Mouse (Mus musculus) MEL (cell line): ENCODE data around the gene Bst2. TPM values are rescaled to one million over a fixed set of nuclear protein-coding genes. Genes with fewer than 3 reads are reported as not detected.
"Not testable (repeated sequence)": the region's sequence is repeated elsewhere in the genome, so short reads cannot be mapped to it uniquely, and the experiment has no call there.

Experiments
- DNase-seq: peaks from one replicate; pipeline ENCODE4 v3.0.0; 2011; ENCODE audit warnings: low read depth, low spot score
- H3K27ac ChIP-seq: 2 replicates; pipeline ENCODE4 v1.5.1; 2012; ENCODE audit warnings: low read depth, mild to moderate bottlenecking, control low read depth, low read length, moderate library complexity; ENCODE audit not compliant: control insufficient read depth
- H3K27me3 ChIP-seq, 2 experiments: fragments of 150-350 bp in 1 of 2; sonication (generic) in 1 of 2; 2 replicates each; pipeline ENCODE4 v1.6.1; 2012; ENCODE audit warnings: low read length in 2 of 2, mild to moderate bottlenecking in 2 of 2, improper control_type of control experiment in 1 of 2, moderate library complexity in 1 of 2; ENCODE audit not compliant: insufficient read depth in 2 of 2, control insufficient read depth in 1 of 2
- H3K36me3 ChIP-seq, 2 experiments: 2 replicates each; pipeline ENCODE4 v1.6.1; 2012 to 2014; ENCODE audit warnings: low read length in 2 of 2, improper control_type of control experiment in 1 of 2, inconsistent platforms in 1 of 2, mild to moderate bottlenecking in 1 of 2; ENCODE audit not compliant: insufficient read depth in 2 of 2, control insufficient read depth in 1 of 2
- H3K4me1 ChIP-seq, 2 experiments: fragments of 150-350 bp in 1 of 2; sonication (generic) in 1 of 2; 2 replicates each; pipeline ENCODE4 v1.6.1; 2012; ENCODE audit warnings: low read length in 2 of 2, improper control_type of control experiment in 1 of 2, mild to moderate bottlenecking in 1 of 2; ENCODE audit not compliant: insufficient read depth in 2 of 2, control insufficient read depth in 1 of 2
- H3K4me3 ChIP-seq, 2 experiments: fragments of 150-350 bp in 1 of 2; sonication (generic) in 1 of 2; 2 replicates each; pipeline ENCODE4 v1.5.1; 2012; ENCODE audit warnings: low read depth in 2 of 2, low read length in 2 of 2, mild to moderate bottlenecking in 2 of 2, moderate library complexity in 2 of 2, control low read depth in 1 of 2, improper control_type of control experiment in 1 of 2; ENCODE audit not compliant: control insufficient read depth in 1 of 2, insufficient read depth in 1 of 2
- H3K79me2 ChIP-seq: 2 replicates; pipeline ENCODE4 v1.6.1; 2012; ENCODE audit warnings: mild to moderate bottlenecking, low read length, moderate library complexity; ENCODE audit not compliant: control insufficient read depth, poor library complexity, insufficient read depth
- H3K9ac ChIP-seq: 2 replicates; pipeline ENCODE4 v1.6.1; 2012; ENCODE audit warnings: low read depth, mild to moderate bottlenecking, control low read depth, low read length, moderate library complexity; ENCODE audit not compliant: control insufficient read depth, poor library complexity, severe bottlenecking
- H3K9me3 ChIP-seq: fragments of 150-350 bp; sonication (generic); replicated peaks from 2 replicates; pipeline ENCODE4 v1.6.1; 2012; ENCODE audit warnings: mild to moderate bottlenecking, low read length, improper control_type of control experiment, moderate library complexity; ENCODE audit not compliant: insufficient read depth
- CHD1 ChIP-seq: IDR thresholded peaks from 2 replicates; pipeline ENCODE4 v1.6.1; 2012; ENCODE audit warnings: low read depth, mild to moderate bottlenecking, inconsistent platforms, low read length, improper control_type of control experiment
- CTCF ChIP-seq, 3 experiments: IDR thresholded peaks in 2 of 3; conservative IDR thresholded peaks in 1 of 3; 2 replicates each; pipeline ENCODE4 v1.5.1; 2011 to 2012; ENCODE audit warnings: low read length in 3 of 3, low read depth in 2 of 3, mild to moderate bottlenecking in 2 of 3, improper control_type of control experiment in 1 of 3, inconsistent platforms in 1 of 3, mixed read lengths in 1 of 3, moderate library complexity in 1 of 3; ENCODE audit not compliant: control insufficient read depth in 1 of 3, insufficient read depth in 1 of 3, poor library complexity in 1 of 3, severe bottlenecking in 1 of 3
- EP300 ChIP-seq, 2 experiments: IDR thresholded peaks; 2 replicates each; pipeline ENCODE4 v1.6.1; 2011; ENCODE audit warnings: improper control_type of control experiment in 2 of 2, low read length in 2 of 2, low read depth in 1 of 2, mild to moderate bottlenecking in 1 of 2
- ETS1 ChIP-seq: IDR thresholded peaks from 2 replicates; pipeline ENCODE4 v1.6.1; 2012; ENCODE audit warnings: low read depth, mild to moderate bottlenecking, inconsistent platforms, low read length, improper control_type of control experiment, moderate library complexity
- GABPA ChIP-seq: IDR thresholded peaks from 2 replicates; pipeline ENCODE4 v1.6.1; 2012; ENCODE audit warnings: low read depth, mild to moderate bottlenecking, inconsistent platforms, low read length, improper control_type of control experiment, moderate library complexity
- KAT2A ChIP-seq: conservative IDR thresholded peaks from 2 replicates; pipeline ENCODE4 v1.6.1; 2012; ENCODE audit warnings: low read depth, low read length, improper control_type of control experiment, inconsistent platforms
- MAFK ChIP-seq: IDR thresholded peaks from 2 replicates; pipeline ENCODE4 v1.6.1; 2011; ENCODE audit warnings: low read depth, mild to moderate bottlenecking, low read length, improper control_type of control experiment, borderline replicate concordance
- MXI1 ChIP-seq: IDR thresholded peaks from 2 replicates; pipeline ENCODE4 v1.6.1; 2011; ENCODE audit warnings: mild to moderate bottlenecking, low read depth, low read length, improper control_type of control experiment
- NELFE ChIP-seq: IDR thresholded peaks from 2 replicates; pipeline ENCODE4 v1.6.1; 2011; ENCODE audit warnings: low read depth, low read length, improper control_type of control experiment
- RAD21 ChIP-seq: IDR thresholded peaks from 2 replicates; pipeline ENCODE4 v1.6.1; 2011; ENCODE audit warnings: mild to moderate bottlenecking, low read depth, low read length, improper control_type of control experiment
- RCOR1 ChIP-seq: IDR thresholded peaks from 2 replicates; pipeline ENCODE4 v1.6.1; 2012; ENCODE audit warnings: low read depth, mild to moderate bottlenecking, inconsistent platforms, low read length, improper control_type of control experiment
- SMC3 ChIP-seq: IDR thresholded peaks from 2 replicates; pipeline ENCODE4 v1.6.1; 2011; ENCODE audit warnings: low read depth, low read length, improper control_type of control experiment
- TAL1 ChIP-seq: IDR thresholded peaks from 2 replicates; pipeline ENCODE4 v1.6.1; 2012; ENCODE audit warnings: mild to moderate bottlenecking, inconsistent platforms, low read length, moderate library complexity, mixed read lengths
- TBP ChIP-seq: IDR thresholded peaks from 2 replicates; pipeline ENCODE4 v1.8.0; 2011; ENCODE audit warnings: low read depth, low read length, improper control_type of control experiment
- TCF12 ChIP-seq: IDR thresholded peaks from 2 replicates; pipeline ENCODE4 v1.6.1; 2014; ENCODE audit warnings: low read depth, mild to moderate bottlenecking, inconsistent platforms, low read length, improper control_type of control experiment, moderate library complexity
- UBTF ChIP-seq: IDR thresholded peaks from 2 replicates; pipeline ENCODE4 v1.6.1; 2012; ENCODE audit warnings: low read depth, mild to moderate bottlenecking, inconsistent platforms, low read length, improper control_type of control experiment, moderate library complexity, borderline replicate concordance; ENCODE audit not compliant: insufficient read depth
- ZC3H11A ChIP-seq: IDR thresholded peaks from 2 replicates; pipeline ENCODE4 v1.6.1; 2012; ENCODE audit warnings: low read depth, mild to moderate bottlenecking, inconsistent platforms, low read length, improper control_type of control experiment
- ZMIZ1 ChIP-seq: IDR thresholded peaks from 2 replicates; pipeline ENCODE4 v1.6.1; 2012; ENCODE audit warnings: low read depth, mild to moderate bottlenecking, inconsistent platforms, low read length, improper control_type of control experiment, moderate library complexity
- ZNF384 ChIP-seq: IDR thresholded peaks from 2 replicates; pipeline ENCODE4 v1.6.1; 2012; ENCODE audit warnings: low read depth, mild to moderate bottlenecking, inconsistent platforms, low read length, improper control_type of control experiment
- polyA plus RNA-seq, 2 experiments: library from polyadenylated mRNA; stranded (reverse) in 1 of 2; unstranded in 1 of 2; fragments of >175 nt in 1 of 2; fragments of >200 nt in 1 of 2; gene quantifications; 2 replicates each; pipeline versions ENCODE4 v1.2.1 to v1.2.4; 2012; ENCODE audit warnings: low replicate concordance in 2 of 2, low read depth in 1 of 2; ENCODE audit not compliant: insufficient read length in 2 of 2, insufficient read depth in 1 of 2, missing spikeins in 1 of 2
- total RNA-seq: library from RNA; depleted of rRNA; stranded (reverse); fragments of 300-350 nt; gene quantifications from 2 replicates; pipeline ENCODE4 v1.2.3, GENCODE M21; 2012

Bst2 gene
- total and polyA plus RNA-seq, 3 experiments, result 49.9 to 125 TPM; not detected in 1

DNA sequence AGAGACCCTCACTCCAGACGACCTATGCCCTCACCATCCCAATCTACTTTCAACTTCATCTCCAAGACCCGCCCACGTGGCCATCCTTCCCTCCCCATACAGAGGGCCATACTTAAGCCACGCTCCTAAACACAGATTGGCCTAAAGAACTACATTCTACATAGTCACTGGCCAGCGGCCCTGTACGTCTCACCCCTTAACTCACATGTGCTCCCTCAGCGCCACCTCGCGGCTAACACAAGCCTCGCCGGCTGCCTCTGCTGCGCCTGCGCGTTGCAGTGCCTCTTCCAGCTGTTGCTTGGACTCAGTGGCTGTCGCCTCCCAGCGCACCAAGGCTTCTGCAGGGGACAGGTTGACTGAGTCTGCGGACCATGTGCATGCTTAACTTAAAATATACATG, 15.6 kb downstream of the Bst2 start (continued):
- TF ChIP-seq GABPA (no peak), CTCF (IDR thresholded peaks at IDR 0.05 in 2 of 3, conservative IDR thresholded peaks at IDR 0.05 in 1 of 3; ENCODE audit: control insufficient read depth in 1 of 3, insufficient read depth in 1 of 3, low read depth in 2 of 3, low read length in 3 of 3, poor library complexity in 1 of 3, severe bottlenecking in 1 of 3) (peak; percentile 84 to 97 (median 94)), ZNF384 (0 out of 2 replicates have a peak, but pooled peaks have one; percentile 28), TBP (0 out of 2 replicates have a peak, but pooled peaks have one; percentile 26), MXI1 (peak; percentile 35; the same call in 1 of the 2 replicates), ZMIZ1 (no peak), ZC3H11A (peak; percentile 57), TCF12 (no peak), ETS1 (no peak), RCOR1 (no peak), TAL1 (no peak), UBTF (no peak), MAFK (no peak)

DNA sequence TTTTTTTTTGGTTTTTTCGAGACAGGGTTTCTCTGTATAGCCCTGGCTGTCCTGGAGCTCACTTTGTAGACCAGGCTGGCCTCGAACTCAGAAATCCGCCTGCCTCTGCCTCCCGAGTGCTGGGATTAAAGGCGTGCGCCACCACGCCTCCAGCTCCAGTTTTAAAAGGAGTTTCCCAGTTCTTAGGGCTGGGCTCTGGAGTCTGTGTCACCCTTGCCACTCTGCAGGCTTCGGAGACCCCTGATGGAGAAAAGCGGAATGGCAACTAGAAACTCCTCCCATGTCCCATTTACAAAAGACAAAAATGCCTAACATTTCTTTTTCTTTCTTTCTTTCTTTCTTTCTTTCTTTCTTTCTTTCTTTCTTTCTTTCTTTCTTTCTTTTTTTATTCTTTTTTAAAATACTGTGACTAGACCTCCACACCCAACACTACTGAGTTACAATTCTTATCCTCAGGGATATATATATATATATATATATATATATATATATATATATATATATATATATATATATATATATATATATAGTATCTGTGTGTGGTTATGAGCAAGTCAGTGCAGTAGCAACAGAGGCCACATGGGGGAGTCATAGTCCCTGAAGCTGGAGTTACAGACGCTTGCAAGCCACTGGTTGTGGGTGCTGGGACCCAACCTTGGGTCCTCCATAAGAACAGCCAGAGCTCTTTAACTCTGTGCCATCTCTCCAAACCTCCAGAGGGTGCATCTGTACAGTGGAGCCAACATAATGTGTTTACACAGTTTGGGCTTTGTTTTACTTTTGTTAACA, 18.0 kb downstream of the Bst2 start:
- H3K9me3 ChIP-seq, H3K79me2 ChIP-seq, H3K4me1 ChIP-seq, H3K27me3 ChIP-seq, H3K4me3 ChIP-seq, H3K27ac ChIP-seq, H3K9ac ChIP-seq, H3K36me3 ChIP-seq: not testable (repeated sequence)
- DNase-seq, result peak; percentile 81
- TF ChIP-seq RAD21 (peak; percentile 30), ZNF384 (0 out of 2 replicates have a peak, but pooled peaks have one; percentile 34), SMC3 (peak; percentile 42), ZC3H11A (peak; percentile 31; the same call in 1 of the 2 replicates), CTCF (IDR thresholded peaks at IDR 0.05 in 2 of 3, conservative IDR thresholded peaks at IDR 0.05 in 1 of 3; ENCODE audit: control insufficient read depth in 1 of 3, insufficient read depth in 1 of 3, low read depth in 2 of 3, low read length in 3 of 3, poor library complexity in 1 of 3, severe bottlenecking in 1 of 3) (peak; percentile 41 to 63 (median 56))

DNA sequence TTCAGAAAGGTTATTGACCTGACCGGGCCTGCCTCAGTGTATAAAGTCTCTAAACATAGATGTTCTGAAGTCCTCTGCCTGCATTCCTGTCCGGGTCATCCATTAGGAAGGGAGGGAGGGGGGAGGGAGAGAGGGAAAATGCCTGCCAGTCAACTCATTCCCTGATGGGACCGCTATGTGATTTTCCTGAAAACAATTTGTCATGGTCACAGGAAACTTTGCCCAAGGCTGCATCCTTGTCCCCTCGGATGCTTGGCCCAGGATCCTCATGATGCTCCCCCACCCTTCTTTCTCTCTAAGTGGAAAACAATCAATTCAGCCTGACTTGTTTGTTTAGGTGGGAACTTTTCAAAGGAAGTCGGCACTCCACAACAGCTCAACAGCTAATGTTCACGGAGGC, 20.5 kb downstream of the Bst2 start:
- Histone ChIP-seq H3K9me3 (no peaks in the 10 kb centered on the region), H3K9ac (no peak overlapping the region), H3K4me3 (no peak overlapping the region), H3K79me2 (no peaks in the 10 kb centered on the region), H3K36me3 (peaks cover 0 to 3% of the 10 kb centered on the region in 2 experiments; a peak in 2 of 4 replicates), H3K27ac (no peak overlapping the region), H3K4me1 (peaks cover 2 to 12% of the 10 kb centered on the region in 2 experiments; a peak in 3 of 4 replicates), H3K27me3 (peaks cover 0 to 2% of the 10 kb centered on the region in 2 experiments; a peak in 1 of 4 replicates)
- DNase-seq, result no peak
- TF ChIP-seq EP300 (IDR thresholded peaks at IDR 0.05; ENCODE audit: low read depth in 1 of 2, low read length in 2 of 2) (no peak), KAT2A (no peak), NELFE (no peak), CHD1 (no peak)
